Mouse (Mus musculus) regulatory T cell (primary cell): ENCODE data around the gene Prkce.

ENCODE experiments used
- in situ Hi-C: fragments of 300-600 bp; cut with MboI, MseI; formaldehyde crosslinking; loops from one replicate; pipeline ENCODE4 v1.15.1; 2025; ENCODE audit warnings: high pct_unique_total_duplicates

Prkce gene

GRCm38 (mm10) chr17:86167320-86168230 lies at the start of gene Prkce:
Prkce (plus strand) TSS chr17:86167785.
- in situ Hi-C loops: loop anchor here (5.0 kb wide), 1 partner anchor 275 kb away; no protein-coding TSS in a partner anchor

GRCm38 (mm10) chr17:86123146-86123545 lies 44.4 kb upstream of the Prkce start:
- in situ Hi-C loops: no loop called here

- in situ Hi-C loops: no loop called here
Measured at GRCm38 (mm10) chr17:86125908-86126307, 41.7 kb upstream of the Prkce start.

- in situ Hi-C loops: no loop called here
Measured at GRCm38 (mm10) chr17:86128198-86128597, 39.4 kb upstream of the Prkce start.

GRCm38 (mm10) chr17:86132534-86132933 lies 35.1 kb upstream of the Prkce start:
- in situ Hi-C loops: no loop called here

- in situ Hi-C loops: no loop called here
Measured at GRCm38 (mm10) chr17:86134461-86134860, 33.1 kb upstream of the Prkce start.

- in situ Hi-C loops: no loop called here
Measured at GRCm38 (mm10) chr17:86135835-86136234, 31.8 kb upstream of the Prkce start.

- in situ Hi-C loops: no loop called here
Measured at GRCm38 (mm10) chr17:86144537-86145078, 23.0 kb upstream of the Prkce start.

- in situ Hi-C loops: no loop called here
Measured at GRCm38 (mm10) chr17:86145079-86145951, 22.3 kb upstream of the Prkce start, which contains the start of gene Srbd1. Srbd1 (minus strand) TSS chr17:86145175.

- in situ Hi-C loops: loop anchor here (10.0 kb wide), 1 partner anchor 605 kb away; the partner anchor contains the start of gene Epas1
Measured at GRCm38 (mm10) chr17:86149726-86150125, 17.9 kb upstream of the Prkce start.

- in situ Hi-C loops: loop anchor here (10.0 kb wide), 1 partner anchor 604 kb away; the partner anchor contains the start of gene Epas1
Measured at GRCm38 (mm10) chr17:86150867-86151348, 16.7 kb upstream of the Prkce start.

GRCm38 (mm10) chr17:86156999-86157398 lies 10.6 kb upstream of the Prkce start:
- in situ Hi-C loops: loop anchor here (5.0 to 10.0 kb wide), 2 partner anchors 70 to 598 kb away; partner anchors contain the start of gene Epas1

- in situ Hi-C loops: no loop called here
Measured at GRCm38 (mm10) chr17:86162672-86163071, 4.9 kb upstream of the Prkce start.

GRCm38 (mm10) chr17:86164416-86164815 lies 3.2 kb upstream of the Prkce start:
- in situ Hi-C loops: no loop called here

GRCm38 (mm10) chr17:86166051-86166566 lies 1.5 kb upstream of the Prkce start:
- in situ Hi-C loops: loop anchor here (5.0 kb wide), 1 partner anchor 276 kb away; no protein-coding TSS in a partner anchor

GRCm38 (mm10) chr17:86166567-86167319 lies 842 bp upstream of the Prkce start:
- in situ Hi-C loops: loop anchor here (5.0 kb wide), 1 partner anchor 276 kb away; no protein-coding TSS in a partner anchor

GRCm38 (mm10) chr17:86168231-86168981 lies 821 bp downstream of the Prkce start:
- in situ Hi-C loops: loop anchor here (5.0 kb wide), 1 partner anchor 274 kb away; no protein-coding TSS in a partner anchor

GRCm38 (mm10) chr17:86169092-86169491 lies 1.5 kb downstream of the Prkce start:
- in situ Hi-C loops: loop anchor here (5.0 kb wide), 1 partner anchor 273 kb away; no protein-coding TSS in a partner anchor
